Mouse (Mus musculus): ENCODE data around the gene Scgb1a1. TPM values are rescaled to one million over a fixed set of nuclear protein-coding genes. Genes with fewer than 3 reads are reported as not detected.

The Scgb1a1 gene
- polyA plus RNA-seq, 1 experiment from 2014 or later, result not detected

GRCm38 (mm10) chr19:9112043-9112442 lies 24.3 kb upstream of the Scgb1a1 start:
- H3K4me3 ChIP-seq (replicated peaks), result no peak overlapping the region
- 67% methylated on average over 8 of the region's 8 CpGs for WGBS

GRCm38 (mm10) chr19:9110182-9110869 lies 22.6 kb upstream of the Scgb1a1 start:
- Histone ChIP-seq H3K36me3 (no peaks in the 10 kb centered on the region), H3K9me3 (no peaks in the 10 kb centered on the region), H3K27ac (no peak overlapping the region), H3K9ac (no peak overlapping the region), H3K4me3 (replicated peaks) (no peak overlapping the region), H3K4me1 (peaks cover 16% of the 10 kb centered on the region), H3K4me2 (no peak overlapping the region), H3K27me3 (replicated peaks) (no peaks in the 10 kb centered on the region)
- 46% methylated on average over 4 of the region's 4 CpGs for WGBS
- ATAC-seq (ENCODE audit: insufficient read depth, low FRiP score, low read depth), result peak; percentile 61

More at GRCm38 (mm10) chr19:9112043-9112442, 24.3 kb upstream of the Scgb1a1 start:
- peaks cover 5% of the 10 kb centered on the region for H3K4me1 ChIP-seq
- H3K36me3 ChIP-seq, result no peaks in the 10 kb centered on the region
- no peaks in the 10 kb centered on the region for H3K9me3 ChIP-seq
- no peak overlapping the region for H3K9ac ChIP-seq
- H3K4me2 ChIP-seq, result no peak overlapping the region
- no peak overlapping the region for H3K27ac ChIP-seq
- ATAC-seq (ENCODE audit: insufficient read depth, low FRiP score, low read depth), result no peak
- H3K27me3 ChIP-seq (replicated peaks), result no peaks in the 10 kb centered on the region

GRCm38 (mm10) chr19:9108536-9108935 lies 20.8 kb upstream of the Scgb1a1 start:
- ATAC-seq (ENCODE audit: insufficient read depth, low FRiP score, low read depth), result no peak
- Histone ChIP-seq H3K4me2 (no peak overlapping the region), H3K4me1 (peaks cover 19% of the 10 kb centered on the region), H3K36me3 (no peaks in the 10 kb centered on the region), H3K9ac (no peak overlapping the region), H3K27ac (no peak overlapping the region), H3K27me3 (replicated peaks) (no peaks in the 10 kb centered on the region), H3K4me3 (replicated peaks) (no peak overlapping the region), H3K9me3 (no peaks in the 10 kb centered on the region)
- WGBS, result 81% methylated on average over 1 of the region's 1 CpGs

- WGBS, result 56% methylated on average over 1 of the region's 1 CpGs
- ATAC-seq (ENCODE audit: insufficient read depth, low FRiP score, low read depth), result peak; percentile 37; the same call in 1 of the 2 replicates
- H3K4me2 ChIP-seq, result no peak overlapping the region
Measured at GRCm38 (mm10) chr19:9107379-9107755, 19.6 kb upstream of the Scgb1a1 start.

GRCm38 (mm10) chr19:9106751-9107378 lies 19.1 kb upstream of the Scgb1a1 start:
- Histone ChIP-seq H3K27me3 (replicated peaks) (no peaks in the 10 kb centered on the region), H3K4me1 (peaks cover 19% of the 10 kb centered on the region), H3K9me3 (no peaks in the 10 kb centered on the region), H3K4me2 (no peak overlapping the region), H3K36me3 (no peaks in the 10 kb centered on the region), H3K27ac (peak overlapping the region; percentile 72), H3K4me3 (replicated peaks) (no peak overlapping the region), H3K9ac (no peak overlapping the region)
- 19% methylated on average over 4 of the region's 4 CpGs for WGBS
- ATAC-seq (ENCODE audit: insufficient read depth, low FRiP score, low read depth), result peak; percentile 68

More at GRCm38 (mm10) chr19:9107379-9107755, 19.6 kb upstream of the Scgb1a1 start:
- Histone ChIP-seq H3K9me3 (no peaks in the 10 kb centered on the region), H3K4me1 (peaks cover 19% of the 10 kb centered on the region), H3K4me3 (replicated peaks) (no peak overlapping the region), H3K27ac (peak overlapping the region; percentile 72), H3K36me3 (no peaks in the 10 kb centered on the region), H3K27me3 (replicated peaks) (no peaks in the 10 kb centered on the region), H3K9ac (no peak overlapping the region)

- peaks cover 19% of the 10 kb centered on the region for H3K4me1 ChIP-seq
- H3K9me3 ChIP-seq, result no peaks in the 10 kb centered on the region
- H3K4me3 ChIP-seq (replicated peaks), result no peak overlapping the region
- H3K27me3 ChIP-seq (replicated peaks), result no peaks in the 10 kb centered on the region
- H3K27ac ChIP-seq, result peak overlapping the region; percentile 72
- WGBS, result 45% methylated on average over 5 of the region's 5 CpGs
- H3K36me3 ChIP-seq, result no peaks in the 10 kb centered on the region
- H3K4me2 ChIP-seq, result no peak overlapping the region
- no peak overlapping the region for H3K9ac ChIP-seq
- peak; percentile 10; the same call in 1 of the 2 replicates for ATAC-seq (ENCODE audit: insufficient read depth, low FRiP score, low read depth)
Measured at GRCm38 (mm10) chr19:9106096-9106495, 18.3 kb upstream of the Scgb1a1 start.

- no peak for ATAC-seq (ENCODE audit: insufficient read depth, low FRiP score, low read depth)
- H3K27me3 ChIP-seq (replicated peaks), result no peaks in the 10 kb centered on the region
- H3K4me3 ChIP-seq (replicated peaks), result no peak overlapping the region
- H3K4me2 ChIP-seq, result no peak overlapping the region
- no peak overlapping the region for H3K27ac ChIP-seq
- no peaks in the 10 kb centered on the region for H3K9me3 ChIP-seq
- no peak overlapping the region for H3K9ac ChIP-seq
- H3K36me3 ChIP-seq, result no peaks in the 10 kb centered on the region
- 63% methylated on average over 3 of the region's 3 CpGs for WGBS
- H3K4me1 ChIP-seq, result peaks cover 19% of the 10 kb centered on the region
Measured at GRCm38 (mm10) chr19:9105101-9105685, 17.4 kb upstream of the Scgb1a1 start.

GRCm38 (mm10) chr19:9103986-9104385 lies 16.2 kb upstream of the Scgb1a1 start:
- Histone ChIP-seq H3K27me3 (replicated peaks) (no peaks in the 10 kb centered on the region), H3K27ac (no peak overlapping the region), H3K4me3 (replicated peaks) (no peak overlapping the region), H3K9ac (no peak overlapping the region), H3K4me2 (no peak overlapping the region), H3K9me3 (no peaks in the 10 kb centered on the region), H3K36me3 (no peaks in the 10 kb centered on the region), H3K4me1 (peaks cover 19% of the 10 kb centered on the region)
- WGBS, result 81% methylated on average over 4 of the region's 4 CpGs
- ATAC-seq (ENCODE audit: insufficient read depth, low FRiP score, low read depth), result no peak

- WGBS, result 62% methylated on average over 2 of the region's 2 CpGs
- Histone ChIP-seq H3K4me2 (no peak overlapping the region), H3K4me1 (peaks cover 4% of the 10 kb centered on the region; the same call in 1 of the 2 replicates), H3K4me3 (replicated peaks) (no peak overlapping the region), H3K27me3 (replicated peaks) (no peaks in the 10 kb centered on the region), H3K36me3 (no peaks in the 10 kb centered on the region), H3K9ac (no peak overlapping the region), H3K27ac (no peak overlapping the region), H3K9me3 (no peaks in the 10 kb centered on the region)
- no peak for ATAC-seq (ENCODE audit: insufficient read depth, low FRiP score, low read depth)
Measured at GRCm38 (mm10) chr19:9101062-9101457, 13.3 kb upstream of the Scgb1a1 start.

- 74% methylated on average over 17 of the region's 17 CpGs for WGBS
- Histone ChIP-seq H3K27ac (no peak overlapping the region), H3K4me3 (replicated peaks) (no peak overlapping the region), H3K4me1 (0 out of 2 replicates have a peak, but pooled peaks cover 4% of the 10 kb centered on the region), H3K9me3 (no peaks in the 10 kb centered on the region), H3K27me3 (replicated peaks) (no peaks in the 10 kb centered on the region), H3K36me3 (no peaks in the 10 kb centered on the region), H3K9ac (no peak overlapping the region), H3K4me2 (no peak overlapping the region)
- ATAC-seq (ENCODE audit: insufficient read depth, low FRiP score, low read depth), result no peak
Measured at GRCm38 (mm10) chr19:9100297-9101061, 12.7 kb upstream of the Scgb1a1 start.

- Histone ChIP-seq H3K9ac (no peak overlapping the region), H3K27me3 (replicated peaks) (no peaks in the 10 kb centered on the region), H3K9me3 (no peaks in the 10 kb centered on the region), H3K27ac (no peak overlapping the region), H3K4me1 (no peaks in the 10 kb centered on the region), H3K4me3 (replicated peaks) (no peak overlapping the region), H3K4me2 (no peak overlapping the region), H3K36me3 (no peaks in the 10 kb centered on the region)
- WGBS, result 77% methylated on average over 8 of the region's 8 CpGs
- no peak for ATAC-seq (ENCODE audit: insufficient read depth, low FRiP score, low read depth)
Measured at GRCm38 (mm10) chr19:9099751-9100150, 12.0 kb upstream of the Scgb1a1 start.

Measured in stomach, embryonic 15.5 days (tissue).